Mouse (Mus musculus) A20 (cell line): Measurements from ENCODE around the gene Haus3.

Experiments used
- DNase-seq: peaks from one replicate; pipeline ENCODE4 v3.0.0-alpha.2; 2011; ENCODE audit warnings: low read depth, low spot score

The Haus3 gene

GRCm38 (mm10) chr5:34168950-34169891 is at the start of gene Haus3, which contains the start of gene Poln:
TSS of gene Haus3 (minus strand) at chr5:34169527.
TSS of gene Poln (minus strand) at chr5:34169448.
- peak; percentile 99 for DNase-seq

DNA sequence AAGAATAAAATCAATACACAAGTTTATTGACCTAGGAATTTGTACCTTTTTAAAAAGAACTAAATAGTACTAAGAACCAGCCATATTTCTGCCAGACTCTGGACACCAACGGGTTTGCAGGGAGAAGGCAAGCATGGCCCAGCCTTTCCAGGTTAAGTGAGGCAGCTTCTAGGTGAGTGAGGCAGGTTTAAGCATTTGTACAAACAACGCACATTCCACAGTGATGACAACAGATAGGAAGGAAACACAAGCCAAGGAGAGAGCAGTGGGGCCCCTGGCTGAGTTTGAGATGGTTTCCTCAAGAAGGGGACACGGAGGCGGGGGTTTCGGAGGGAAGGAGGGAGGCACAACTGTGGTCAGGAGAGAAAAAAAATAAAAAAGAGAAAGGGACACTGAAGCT is 49.3 kb upstream of the Haus3 start:
- no peak for DNase-seq

DNA sequence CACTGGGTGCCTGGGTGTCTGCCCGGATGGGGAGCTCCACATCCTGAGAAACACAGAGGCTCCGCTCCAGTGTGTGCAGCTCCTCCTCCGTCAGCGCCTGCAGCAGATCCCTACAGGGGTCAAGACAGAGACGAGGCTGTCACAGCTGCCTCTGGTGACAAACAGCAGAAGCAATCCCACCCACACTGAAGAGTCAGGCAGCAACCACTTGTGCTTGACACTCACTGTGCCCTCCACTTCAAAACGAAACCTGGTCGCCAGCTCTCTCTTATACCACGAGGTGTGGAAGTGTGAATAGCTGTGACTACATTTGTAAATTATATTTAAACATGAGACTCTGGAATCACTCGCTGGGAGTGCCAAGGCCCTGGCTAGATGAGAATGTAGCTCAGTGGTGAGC is 48.4 kb upstream of the Haus3 start:
- DNase-seq = no peak

DNA sequence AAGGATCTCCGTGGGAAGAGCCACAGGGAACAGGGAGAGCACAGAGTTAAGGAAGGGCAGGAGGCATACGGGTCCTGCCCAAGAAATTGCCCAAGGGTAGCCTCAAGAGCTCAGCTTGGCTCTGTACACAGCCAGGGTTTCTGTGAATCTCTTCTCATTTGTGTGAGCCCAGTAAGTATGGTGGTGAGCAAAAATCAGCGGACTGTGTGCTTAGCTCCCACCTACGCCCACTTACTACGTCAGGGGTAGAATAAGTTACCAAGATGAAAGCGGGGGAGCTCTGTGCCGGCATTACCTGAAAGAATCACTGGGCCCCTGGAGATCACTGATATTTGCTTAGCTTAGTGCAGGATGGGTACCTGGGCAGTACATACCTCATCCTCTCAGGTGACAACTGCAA is 46.7 kb upstream of the Haus3 start:
- DNase-seq = no peak

DNA sequence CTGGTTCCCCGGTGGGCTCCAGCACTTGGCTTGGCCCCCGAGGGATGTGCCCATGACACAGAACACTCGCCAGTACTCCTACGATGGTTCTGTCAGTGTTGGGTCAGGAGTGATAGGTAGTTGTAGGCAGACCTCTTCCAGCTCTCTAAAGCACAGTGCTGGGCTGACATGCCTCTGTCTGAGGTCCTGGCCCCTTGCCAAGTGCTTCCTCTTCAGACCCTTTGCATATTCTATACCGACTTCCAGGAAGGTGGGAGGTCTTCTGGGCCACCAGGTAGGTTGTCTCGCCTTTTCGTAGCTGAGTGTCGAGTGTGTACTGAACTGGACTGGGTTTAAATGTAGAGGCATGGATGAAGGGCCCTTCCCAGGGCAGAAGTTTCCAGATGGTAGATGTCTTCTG is 44.3 kb upstream of the Haus3 start:
- DNase-seq = no peak

DNA sequence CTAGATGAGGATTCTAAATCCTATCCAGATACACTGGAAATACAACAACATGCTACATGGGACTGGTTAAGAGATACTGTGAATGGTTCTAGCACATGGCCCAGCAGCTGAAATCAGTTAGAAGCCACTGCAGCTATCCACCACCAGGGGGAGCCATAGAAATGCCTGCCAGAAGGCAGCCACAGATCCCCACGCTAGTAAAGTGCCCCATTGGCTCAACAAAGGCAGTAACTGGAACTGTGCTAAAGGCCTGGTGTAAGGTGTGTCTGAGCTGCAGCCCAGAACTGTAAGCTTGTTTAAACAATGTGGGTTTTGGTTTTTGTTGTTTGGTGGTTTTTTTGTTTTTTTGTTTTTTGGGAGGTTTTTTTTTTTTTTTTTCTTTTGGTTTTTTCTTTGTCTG is 41.0 kb upstream of the Haus3 start:
- DNase-seq = peak; percentile 83

GRCm38 (mm10) chr5:34207503-34207902 is 38.2 kb upstream of the Haus3 start:
- no peak for DNase-seq

- no peak for DNase-seq
Measured at GRCm38 (mm10) chr5:34205788-34206187, 36.5 kb upstream of the Haus3 start.

DNA sequence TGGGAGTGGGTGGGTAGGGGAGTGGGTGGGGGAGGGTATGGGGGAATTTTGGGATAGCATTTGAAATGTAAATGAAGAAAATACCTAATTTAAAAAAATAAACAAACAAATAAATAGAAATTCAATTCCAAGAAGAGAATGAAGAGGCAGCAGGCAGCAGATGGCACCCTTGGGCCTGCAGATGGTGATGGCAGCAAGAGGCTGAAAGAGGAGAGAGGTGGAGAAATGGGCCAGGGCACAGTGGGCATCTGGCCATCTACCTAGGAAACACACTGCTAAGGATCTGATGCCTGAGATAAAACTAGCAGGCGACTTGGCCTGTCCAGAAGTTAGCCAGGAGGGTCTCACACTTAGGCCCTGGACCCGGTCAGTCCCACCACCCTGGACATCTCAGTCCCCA is 35.6 kb upstream of the Haus3 start:
- DNase-seq = no peak

DNA sequence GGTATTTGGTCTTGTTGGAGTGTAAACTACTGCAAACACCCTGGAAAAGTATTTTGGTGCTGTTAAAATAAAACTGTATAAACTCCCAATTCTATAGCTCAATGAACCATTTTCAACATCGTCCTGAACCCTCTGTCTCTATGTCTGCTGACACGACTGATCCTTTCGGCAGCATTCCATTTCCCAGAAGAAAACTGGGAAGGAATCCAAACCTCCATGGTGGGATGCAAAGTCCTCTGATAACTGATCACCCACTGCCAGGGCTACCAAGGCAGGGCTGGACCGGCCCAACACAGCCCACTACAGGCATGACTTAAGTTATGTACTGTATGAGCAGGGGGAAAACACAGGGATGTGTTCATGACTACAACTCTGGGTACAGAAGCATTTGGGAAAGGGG is 32.7 kb upstream of the Haus3 start:
- DNase-seq = no peak

DNA sequence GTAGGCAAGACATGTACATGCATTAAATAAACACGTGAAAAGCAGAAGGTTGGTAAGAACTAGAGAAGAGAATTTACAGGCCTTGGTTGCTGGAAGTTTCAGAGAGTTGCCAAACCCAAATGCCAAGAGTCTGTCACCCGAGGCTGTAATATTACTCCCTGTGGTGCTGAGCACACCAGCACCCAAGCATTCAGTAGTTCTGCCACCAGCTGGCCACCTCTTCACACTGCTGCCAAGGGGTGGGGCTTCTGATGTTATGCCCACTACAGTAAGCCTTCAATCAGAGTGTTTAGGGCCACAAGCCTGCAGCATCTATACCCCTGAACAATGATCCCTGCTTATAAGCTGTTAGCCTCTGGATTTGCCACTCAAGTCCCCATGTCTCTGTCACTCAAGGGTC is 32.1 kb upstream of the Haus3 start:
- peak; percentile 50 for DNase-seq

DNA sequence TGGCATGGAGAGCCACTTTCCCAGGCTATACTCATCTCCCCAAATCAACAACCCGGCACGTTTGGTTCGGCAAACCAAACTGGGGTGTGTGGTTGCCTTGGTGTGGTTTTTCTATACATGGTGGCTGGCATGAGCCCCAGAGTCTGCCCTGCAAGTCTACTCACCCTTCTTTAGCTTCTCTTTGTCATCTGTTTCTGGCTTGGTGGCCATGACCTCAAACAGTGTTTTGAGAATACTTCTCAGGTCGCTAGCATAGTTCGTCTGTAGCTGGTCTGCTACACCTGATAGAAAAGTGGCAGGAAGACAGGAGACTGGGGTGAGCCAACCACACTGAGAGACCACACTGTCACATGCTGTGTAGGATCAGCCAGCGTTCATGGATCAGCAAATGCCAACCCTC is 29.3 kb upstream of the Haus3 start:
- DNase-seq = no peak

GRCm38 (mm10) chr5:34197243-34197642 is 27.9 kb upstream of the Haus3 start:
- DNase-seq = no peak

GRCm38 (mm10) chr5:34196423-34196822 is 27.1 kb upstream of the Haus3 start:
- DNase-seq = peak; percentile 51

DNA sequence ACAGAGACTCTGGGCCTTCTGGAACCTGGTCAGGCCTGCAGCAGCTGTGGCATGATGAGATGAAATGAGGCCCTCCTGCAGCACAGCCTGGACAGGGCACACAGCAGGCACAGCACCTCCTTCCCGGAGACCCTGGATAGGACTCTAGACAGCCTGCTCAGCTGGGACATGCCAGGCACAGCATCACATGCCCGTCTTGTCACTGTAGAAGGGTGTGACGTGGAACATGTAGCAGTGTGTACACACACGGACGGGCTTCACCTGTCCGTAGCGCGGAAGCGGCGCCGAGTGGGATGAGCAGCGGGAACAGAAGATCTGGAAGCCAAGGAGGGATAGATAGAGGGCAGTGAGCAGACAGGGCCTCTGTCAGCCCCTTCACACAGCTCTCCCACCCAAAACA is 26.5 kb upstream of the Haus3 start:
- DNase-seq = no peak

DNA sequence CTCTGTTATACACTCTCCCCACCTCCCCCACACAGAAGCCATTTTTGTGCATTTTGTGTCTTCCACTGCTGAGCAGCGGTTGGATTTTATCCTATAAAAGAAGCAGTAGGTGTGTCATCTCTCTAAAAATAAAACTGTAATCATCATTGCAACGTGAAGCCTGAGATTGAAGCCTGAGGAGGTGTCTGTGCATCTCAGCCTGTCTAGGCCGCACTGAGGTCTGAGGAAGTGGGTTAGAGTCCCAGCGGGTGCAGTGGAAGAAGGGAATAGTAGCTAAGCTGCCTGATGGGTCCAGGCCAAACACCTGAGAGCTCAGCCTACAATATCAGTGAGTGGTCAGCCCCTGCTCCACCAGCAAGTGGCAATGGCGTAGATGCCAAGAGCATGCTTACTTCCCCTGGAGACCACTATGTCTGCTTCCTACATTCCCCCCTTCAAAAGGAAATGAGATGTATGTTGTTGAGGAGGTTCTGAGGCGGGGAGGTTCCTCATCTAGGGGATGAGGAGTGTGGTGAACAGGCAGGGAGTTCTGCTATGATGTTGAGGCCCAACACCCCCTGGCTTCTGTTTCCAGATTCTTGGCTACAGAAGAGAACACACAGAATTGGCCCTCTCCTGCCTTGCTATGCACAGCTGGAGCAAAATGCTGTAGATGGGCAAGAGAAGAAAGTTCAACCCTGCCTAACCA is 25.8 kb upstream of the Haus3 start:
- no peak for DNase-seq

DNA sequence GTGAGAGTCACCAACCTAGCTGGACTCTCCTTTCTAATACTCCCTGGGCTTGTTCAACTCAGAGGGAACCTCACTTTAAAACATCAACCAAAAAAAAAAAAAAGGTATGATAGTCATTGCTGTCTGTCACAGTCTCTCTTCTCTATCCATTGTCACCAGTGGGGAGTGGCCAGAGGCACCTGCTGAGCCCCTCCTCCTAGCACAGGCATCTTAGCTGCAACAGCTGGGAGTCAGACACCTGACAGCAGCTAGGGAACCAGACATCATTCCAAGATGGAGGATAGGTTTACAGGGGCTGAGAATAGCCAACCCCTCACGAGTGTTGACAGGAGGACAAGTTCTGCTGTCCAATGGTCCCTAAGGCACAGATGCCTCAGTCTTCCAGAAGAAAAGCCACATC is 25.1 kb upstream of the Haus3 start:
- DNase-seq = no peak

DNA sequence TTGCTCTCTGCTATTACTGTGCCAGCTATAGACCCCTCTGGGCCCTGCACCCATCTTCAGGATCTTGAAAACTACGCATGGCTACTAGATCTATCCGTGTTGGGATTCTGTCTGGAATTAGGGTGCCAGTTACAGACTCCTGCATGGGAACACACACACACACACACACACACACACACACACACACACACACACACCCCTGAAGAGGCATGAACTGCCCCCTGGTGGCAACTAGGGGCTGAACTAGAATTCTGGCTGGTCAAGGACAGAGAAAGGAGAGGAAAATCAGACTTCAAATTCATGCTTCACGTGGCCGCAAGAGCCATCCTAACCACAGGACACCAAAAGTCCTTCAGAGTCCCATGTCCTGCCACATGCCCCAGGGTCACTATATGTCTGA is 22.5 kb upstream of the Haus3 start:
- peak; percentile 54 for DNase-seq

DNA sequence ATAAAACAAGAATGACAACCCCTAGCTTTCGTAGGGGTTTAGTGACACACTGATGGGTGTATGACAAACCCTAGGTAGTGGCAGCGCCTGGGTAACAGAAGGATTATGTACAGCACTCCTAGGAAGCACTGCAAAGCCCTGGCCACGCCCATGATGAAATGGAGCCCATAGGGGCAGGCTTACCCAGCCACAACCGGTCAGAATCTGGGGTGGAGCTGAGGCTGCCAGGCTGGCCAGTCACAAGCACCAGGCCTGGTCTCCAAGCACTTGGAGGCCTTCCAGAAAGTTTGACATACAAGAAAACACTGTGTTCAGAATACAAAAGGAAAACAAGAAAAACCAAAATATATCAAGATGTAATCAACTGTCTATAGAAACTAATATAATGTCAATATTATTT is 21.7 kb upstream of the Haus3 start:
- DNase-seq = no peak

DNA sequence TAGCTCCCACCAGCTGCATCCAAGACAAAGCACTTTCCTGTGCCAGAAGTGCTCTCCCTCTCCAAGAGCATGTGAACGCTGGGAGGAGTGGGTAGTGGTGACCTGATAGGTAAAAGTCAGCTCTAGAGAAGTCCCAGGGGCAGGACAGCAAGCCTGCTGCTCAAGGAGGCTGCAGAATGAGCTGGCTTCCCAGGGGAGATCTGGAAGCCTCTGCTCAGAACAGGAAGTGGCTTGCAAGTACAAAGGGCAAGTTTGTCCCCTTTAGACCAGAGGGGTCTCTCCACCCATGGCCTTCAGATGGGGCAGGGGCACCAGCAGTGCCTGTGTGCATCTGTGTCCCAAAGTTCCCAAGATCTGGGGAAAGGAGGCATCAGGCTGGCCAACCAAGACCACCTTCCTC is 20.2 kb upstream of the Haus3 start:
- no peak for DNase-seq

DNA sequence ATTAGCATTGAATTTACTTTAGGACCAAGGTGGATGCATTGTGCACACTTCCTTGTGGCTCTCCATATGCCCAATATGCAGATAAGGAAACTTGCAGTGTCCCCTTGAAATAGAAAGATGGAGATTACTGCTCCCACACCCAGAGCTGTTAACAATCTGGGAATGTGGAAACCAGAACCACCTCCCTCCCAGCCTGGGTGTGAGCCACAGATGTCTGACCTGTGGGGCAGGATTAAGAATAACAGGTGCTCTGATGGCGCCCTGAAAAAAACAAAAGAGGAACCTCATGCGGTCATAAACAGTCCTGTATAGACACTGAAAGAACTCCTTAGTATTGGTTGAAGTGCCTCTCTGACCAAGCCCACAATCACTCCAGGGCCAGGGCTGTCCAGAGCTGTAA is 19.5 kb upstream of the Haus3 start:
- peak; percentile 84 for DNase-seq

DNA sequence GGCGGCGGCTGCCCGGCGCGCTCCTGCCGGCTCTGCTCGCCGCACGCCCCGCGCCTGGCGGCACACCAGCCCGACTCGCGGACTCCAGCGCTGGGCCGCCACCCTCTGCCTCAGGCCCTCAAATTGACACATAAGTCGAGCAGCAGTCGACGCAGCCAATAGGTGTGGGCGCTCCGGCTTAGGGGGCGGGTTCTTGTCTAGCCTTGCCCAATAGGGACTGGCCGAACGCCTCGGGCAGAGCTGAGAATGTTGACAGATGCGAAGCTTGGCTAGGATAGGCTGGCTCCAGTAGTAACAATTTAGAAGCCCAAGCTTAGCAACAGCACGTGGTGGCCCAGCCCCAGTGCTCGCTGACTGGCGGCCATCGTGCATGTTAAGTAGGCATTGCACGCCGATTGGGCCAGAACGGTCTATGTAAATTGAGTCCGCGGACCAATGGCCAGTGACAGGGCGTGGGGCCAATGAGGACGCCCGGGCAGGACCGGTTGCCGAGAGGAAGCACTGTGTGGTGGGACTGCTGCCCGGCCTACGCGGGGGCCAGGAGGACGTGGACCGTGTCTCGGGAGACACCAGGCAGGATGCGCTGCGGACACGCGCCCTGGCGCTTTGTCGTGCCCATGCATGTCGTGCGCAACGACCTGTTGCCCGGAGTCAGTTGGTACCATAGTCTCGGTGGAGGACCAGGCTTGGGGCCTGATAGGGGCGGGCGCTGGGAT is 18.4 kb upstream of the Haus3 start, which contains the start of gene Mxd4:
Gene Mxd4, minus strand, starts transcription at position 120 of the 716 bp plus-strand sequence.
- peak; percentile 99 for DNase-seq
